Mouse (Mus musculus): Measurements from ENCODE around the gene Nes.
A peak's percentile ranks its signal among the peaks of the same experiment; 100 is the strongest.

The Nes gene

DNA sequence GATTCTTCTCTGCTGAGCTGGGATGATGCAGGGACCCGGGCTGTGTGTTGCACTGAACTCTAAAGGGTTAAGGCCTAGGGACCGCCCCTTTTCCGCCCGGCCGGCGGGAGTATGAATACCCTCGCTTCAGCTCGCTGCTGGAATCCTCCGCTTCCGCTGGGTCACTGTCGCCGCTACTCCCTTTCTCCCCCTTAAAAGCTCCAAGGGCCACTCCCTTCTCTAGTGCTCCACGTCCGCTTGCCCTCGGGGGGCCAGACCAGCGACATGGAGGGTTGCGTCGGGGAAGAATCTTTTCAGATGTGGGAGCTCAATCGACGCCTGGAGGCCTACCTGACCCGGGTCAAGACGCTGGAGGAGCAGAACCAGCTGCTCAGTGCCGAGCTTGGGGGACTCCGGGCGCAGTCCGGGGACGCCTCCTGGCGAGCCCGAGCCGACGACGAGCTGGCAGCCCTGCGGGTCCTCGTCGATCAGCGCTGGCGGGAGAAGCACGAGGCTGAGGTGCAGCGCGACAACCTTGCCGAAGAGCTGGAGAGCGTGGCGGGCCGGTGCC lies at the start of gene Nes:
Nes (plus strand) TSS at position 140 of the 550 bp plus-strand sequence.
- peak; percentile 47 for DNase-seq

DNA sequence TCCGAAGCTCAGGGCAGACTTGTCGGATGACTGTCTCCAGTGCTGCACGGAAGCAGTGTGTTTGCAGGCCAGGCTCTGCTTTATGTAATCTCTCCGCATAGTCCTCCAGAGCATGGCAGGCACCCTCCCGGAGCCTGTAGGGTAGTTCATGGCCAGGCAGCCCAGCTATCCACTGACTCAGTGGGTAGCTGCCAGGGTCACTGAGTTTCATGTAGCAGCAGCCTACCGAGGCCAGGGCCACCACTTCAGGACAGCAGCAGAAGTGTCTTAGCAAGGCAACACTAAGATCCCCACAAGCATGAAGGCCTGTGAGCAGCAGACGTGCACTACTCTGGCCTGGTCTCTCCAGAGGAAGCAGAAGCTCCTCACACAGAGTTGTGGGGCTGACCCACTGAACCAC lies 45.9 kb upstream of the Nes start:
- no peak for DNase-seq

DNA sequence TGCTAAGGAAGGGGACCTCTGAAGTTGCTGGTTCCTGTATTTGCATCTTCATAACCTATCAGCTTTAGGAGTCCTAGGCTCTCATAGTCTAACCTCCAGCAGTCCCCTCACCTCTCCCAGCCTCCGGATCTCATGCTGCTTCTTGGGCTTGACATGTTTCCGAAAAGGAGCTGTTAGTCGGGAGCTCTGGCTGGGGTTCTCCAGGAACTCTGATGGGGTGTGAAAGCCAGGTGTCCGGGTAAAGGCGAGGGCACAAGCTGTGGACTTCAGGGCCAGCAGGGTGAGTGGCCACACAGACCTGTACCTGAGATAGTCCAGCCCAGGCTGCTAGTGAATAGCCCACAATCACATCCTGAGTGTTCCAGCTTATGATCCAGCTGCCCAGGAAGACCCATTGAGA lies 43.4 kb upstream of the Nes start:
- no peak for DNase-seq

DNA sequence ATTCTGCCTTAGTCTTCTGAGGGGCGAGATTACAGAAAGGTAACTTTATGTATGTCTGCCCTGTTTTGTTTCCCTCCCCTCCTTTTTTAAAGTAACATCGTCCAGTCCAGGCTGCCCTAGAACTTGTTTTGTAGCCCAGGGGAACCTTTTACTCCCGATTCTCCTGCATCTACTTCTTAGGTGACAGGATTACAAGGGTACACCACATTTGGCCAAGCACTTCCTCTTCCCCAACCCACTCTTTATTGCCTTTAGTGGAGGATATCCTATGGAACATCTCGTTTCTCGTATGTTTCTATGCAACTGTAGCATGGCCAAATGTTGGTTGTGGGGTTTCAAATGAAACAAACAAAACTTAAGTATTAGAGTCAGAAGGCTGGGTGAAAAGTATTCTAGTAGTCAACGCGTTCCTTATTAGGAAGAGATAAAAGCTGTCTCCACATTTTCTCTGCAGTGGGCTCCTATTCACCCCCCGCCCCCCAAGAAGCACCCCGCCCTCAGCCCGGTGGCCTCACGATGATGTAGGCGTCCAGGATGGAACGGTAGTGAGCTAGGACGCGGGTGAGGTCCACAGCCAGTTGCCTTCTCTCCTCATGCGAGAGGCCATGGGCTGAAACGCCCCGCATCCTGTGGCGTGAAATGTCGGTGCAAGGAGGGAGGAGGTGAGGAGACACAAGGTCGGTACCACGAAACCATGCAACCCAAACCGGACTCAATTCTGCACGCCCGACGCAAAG lies 41.4 kb upstream of the Nes start:
- DNase-seq: no peak

DNA sequence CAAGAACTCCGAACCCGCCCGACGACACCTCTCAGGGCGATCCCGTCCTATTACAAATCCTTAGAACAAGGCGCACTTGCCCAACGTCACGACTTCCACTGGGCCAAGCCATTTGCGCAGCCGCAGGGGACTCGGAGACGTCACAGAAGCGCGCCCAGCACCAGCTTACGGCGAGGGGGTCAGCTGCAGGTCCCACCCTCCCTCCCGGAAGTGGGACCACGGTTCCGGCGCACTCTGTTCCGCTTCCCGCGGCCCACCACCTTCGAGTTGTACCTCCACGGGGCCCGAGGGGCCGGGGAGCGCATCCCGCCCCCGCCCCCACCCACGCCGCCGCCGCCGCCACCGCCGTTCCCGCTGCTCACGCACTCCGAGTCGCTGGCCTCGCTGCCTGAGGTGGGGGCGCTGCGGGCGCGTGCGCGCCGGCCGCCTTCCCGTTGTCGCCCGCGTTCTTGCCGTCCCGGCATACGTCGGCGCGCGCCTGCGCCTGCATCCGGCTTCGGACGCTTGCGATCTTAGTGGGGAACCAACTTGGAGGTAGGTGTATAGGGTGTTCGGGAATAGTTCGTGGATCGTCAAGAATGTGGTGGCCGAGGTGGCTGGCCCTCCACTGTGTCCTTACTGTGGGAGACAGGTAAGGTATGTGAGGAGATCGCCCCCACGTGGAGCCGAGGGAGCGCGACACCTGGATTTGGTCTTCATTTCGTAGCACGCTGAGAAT lies 40.6 kb upstream of the Nes start, which contains the start of the genes Isg20l2 and Rrnad1:
Isg20l2 (plus strand) TSS at position 237 of the 718 bp plus-strand sequence.
Rrnad1 (minus strand) TSS at position 640 of the 718 bp plus-strand sequence.
- DNase-seq: peak; percentile 96

DNA sequence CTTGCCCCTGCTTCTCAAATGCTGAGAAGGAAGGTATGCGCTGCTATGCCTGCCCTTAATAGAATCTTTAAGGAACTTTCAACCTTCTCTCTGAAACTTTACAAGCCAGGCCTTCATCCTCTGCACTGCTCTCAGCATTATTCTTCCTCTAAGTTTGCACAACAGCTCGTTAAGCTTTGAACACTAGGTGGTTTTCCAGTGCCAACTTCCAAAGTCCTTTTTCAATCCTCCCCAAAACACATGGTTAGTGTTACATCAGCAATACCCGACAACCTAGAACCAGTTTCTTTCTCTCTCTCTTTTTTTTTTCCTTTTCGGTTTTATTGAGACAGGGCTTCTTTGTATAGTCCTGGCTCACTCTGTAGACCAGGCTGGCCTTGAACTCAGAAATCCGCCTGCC lies 36.9 kb upstream of the Nes start:
- DNase-seq: peak; percentile 43

DNA sequence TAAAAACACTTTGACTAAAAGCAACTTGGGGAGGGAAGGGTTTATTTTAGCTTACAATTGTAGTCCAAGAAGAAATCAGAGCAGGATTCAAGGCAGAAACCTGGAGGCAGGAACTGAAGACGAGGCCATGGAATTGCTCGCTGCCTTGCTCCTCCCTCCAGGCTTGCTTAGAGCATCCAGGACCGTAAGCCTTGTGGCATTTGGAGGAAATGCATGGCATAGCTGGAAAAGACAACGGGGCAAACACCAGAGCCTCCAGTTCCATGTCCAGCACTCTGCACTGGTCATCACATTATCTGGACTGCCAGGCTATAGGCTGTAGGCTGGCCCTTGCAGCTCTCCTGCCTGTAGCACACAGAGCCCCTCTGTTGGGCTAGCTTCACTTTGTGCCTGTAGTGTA lies 36.4 kb upstream of the Nes start:
- no peak for DNase-seq

DNA sequence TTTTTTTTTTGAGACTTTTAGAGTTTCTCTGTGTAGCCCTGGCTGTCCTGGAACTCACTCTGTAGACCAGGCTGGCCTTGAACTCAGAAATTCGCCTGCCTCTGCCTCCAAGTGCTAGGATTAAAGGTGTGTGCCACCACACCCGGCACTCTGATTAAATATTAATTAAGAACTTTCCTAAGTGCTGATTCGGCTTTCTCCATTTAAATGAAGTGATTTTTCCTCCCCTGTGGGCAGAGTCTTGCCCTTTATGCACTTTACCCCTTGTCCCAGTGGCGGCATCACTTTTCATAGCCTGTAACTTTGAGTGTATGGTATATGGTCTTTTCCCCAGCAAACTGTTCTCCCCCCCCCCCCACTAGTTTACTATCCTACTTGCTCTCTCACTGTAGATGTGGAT lies 35.7 kb upstream of the Nes start:
- peak; percentile 39 for DNase-seq

DNA sequence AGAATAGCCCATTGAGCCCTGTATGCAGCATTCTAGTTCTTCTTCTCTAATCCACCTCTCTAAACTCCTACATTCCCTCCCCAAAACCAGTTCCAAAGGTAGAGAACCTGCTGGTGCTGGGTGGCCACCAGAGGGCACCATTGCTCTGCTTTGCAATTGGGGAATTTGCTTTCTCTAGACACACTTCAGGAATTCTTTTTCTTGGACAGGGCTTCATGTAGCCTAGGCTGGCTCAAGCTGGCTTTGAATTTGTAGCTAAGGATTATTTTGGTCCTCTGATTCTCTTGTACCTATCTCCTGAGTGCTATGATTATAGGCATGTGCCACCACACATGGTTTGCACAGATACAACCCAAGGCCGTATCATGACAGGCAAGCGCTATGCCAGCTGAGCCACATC lies 35.1 kb upstream of the Nes start:
- DNase-seq: peak; percentile 56

DNA sequence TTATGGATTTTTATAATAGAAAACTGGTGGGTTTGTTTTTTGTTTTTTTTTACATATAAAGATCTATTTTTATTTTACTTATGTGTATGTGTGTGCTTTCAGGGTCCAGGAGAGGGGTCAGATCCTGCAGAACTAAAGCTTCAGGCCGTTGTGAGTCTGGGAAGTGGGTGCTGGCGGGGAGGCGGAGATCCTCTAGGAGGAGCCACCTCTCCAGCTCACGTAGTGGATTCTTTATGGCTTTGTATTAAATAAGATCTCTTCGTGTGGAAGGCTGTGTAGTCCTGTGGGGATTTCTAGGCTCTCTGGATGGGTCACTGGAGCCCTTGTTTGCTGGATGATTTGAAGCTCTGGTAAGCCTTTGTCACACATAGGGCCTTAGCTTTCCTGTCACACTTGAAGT lies 30.3 kb upstream of the Nes start:
- no peak for DNase-seq

DNA sequence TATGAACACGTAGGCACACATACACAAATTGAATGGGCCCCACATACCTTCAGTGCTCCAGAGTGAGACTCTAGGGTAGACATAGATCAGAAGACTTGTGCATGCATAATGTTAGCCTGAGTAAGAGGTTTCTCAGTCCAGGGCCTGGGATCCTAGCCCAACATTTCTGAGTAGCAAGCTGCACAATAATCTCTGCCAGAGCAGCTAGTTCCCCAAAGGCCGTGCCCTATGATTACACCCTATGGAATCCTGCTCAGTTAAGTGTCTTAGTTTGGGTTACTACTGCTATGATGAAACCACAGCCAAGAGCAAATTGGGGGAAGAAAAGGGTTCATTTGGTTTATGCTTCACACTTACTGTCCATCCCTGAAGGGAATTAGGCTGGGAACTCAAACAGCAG lies 28.4 kb upstream of the Nes start:
- no peak for DNase-seq

DNA sequence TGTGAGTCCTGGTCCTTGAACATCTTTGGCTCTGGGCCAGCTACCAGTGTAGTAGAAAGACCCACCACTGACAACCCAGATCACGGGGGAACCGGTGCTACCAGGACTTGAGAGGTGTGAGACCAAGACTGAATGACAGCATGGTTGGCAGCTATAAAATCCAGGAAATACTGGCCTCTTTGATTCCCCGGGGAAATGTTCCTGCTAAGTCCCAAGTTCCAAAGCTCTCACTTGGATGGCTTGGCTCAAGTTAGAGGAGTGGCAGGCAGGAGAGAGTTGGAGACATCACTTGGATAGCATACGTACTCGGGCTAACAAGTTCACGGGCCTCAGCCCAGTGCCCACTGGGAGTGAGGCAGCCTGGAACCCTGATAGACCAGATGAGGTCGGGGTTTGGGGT lies 27.3 kb upstream of the Nes start:
- DNase-seq: no peak

DNA sequence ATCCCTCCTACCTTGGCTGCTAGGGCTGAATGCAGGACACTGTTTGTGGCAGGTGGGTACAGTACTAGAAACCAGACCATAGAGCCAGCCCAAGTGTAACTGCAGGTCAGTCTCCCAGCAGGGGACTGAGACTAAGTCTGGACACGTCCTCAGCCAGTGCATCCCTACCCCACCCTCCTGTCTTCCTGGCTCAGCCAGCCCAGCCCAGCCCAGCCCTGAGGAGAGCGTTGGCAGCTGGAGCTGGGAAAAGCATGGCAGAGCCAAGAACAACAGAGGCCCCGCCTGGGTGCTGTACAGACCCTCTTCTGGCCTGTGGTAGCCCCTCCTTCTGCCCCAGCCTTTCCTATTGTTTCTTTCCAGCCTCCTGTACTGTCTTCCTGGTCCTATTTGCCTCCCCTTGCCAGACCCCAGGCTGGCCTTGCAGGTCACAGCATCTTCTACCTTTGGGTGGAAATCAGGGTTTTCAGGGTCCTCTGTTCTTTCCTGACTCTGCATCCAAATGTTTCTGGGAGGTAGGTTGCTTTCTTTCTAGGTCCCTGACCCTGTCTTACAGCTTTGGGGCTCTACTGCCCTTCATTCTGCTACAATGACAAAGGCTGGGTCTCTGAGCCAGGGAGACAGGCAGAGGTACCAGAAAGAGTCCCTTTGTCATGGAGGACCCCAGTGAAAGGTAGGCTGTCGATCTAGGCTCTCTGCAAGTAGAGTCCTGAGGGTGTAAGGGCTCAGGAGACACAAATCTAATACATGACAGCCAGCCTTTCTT lies 25.9 kb upstream of the Nes start:
- DNase-seq: no peak

DNA sequence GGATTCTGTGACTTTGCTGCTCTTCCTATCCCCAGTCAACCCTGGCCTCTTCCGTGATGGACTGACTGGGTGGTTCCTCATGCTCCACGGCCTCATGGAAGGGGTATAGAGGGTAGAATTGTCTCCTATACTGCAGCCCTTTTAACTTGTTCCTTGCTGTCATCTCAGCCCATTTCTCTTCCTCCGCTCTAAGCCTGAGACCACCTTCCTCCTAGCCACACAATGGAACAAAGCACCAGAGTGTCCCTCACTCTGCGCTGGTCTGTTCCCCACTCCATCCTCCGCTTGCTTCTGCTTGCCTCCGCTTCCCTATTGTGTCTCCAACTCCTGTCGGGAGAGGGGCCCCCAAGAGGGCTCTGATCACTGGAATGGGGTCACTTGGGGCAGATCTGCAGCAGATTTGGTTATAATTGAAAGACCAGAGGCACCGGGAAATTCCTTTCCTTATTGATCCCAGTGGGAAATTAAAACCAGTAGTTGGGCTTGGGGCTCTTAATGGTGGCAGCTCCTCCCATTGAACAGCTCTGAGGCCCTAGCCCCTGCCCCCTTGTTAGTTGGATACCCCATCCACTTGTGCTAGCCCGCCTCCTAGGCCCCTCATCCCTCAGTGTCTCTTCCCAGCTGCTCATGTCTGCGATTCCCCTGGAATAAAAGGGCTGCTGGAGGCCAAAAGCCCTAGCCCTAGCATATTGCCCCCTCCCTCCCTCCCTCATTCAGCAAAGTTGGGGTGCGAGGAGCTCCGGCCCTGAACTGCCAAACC lies 24.9 kb upstream of the Nes start:
- DNase-seq: no peak

DNA sequence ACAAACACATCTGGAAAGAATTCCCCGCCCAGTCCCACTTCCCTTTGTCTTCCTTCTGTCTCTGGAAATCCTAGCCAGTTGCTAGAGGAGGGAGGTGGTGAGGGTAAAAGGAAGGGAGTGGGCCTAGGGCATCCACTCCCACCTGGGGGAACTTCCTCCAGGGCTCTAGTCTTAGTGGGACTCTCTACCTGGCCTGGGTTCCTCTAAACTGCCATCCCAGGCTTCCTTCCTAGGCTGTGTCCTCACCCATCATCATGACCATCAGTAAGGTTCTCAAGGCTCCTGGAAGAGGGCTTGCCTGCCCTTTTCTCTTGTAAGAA lies 24.4 kb upstream of the Nes start:
- DNase-seq: no peak

DNA sequence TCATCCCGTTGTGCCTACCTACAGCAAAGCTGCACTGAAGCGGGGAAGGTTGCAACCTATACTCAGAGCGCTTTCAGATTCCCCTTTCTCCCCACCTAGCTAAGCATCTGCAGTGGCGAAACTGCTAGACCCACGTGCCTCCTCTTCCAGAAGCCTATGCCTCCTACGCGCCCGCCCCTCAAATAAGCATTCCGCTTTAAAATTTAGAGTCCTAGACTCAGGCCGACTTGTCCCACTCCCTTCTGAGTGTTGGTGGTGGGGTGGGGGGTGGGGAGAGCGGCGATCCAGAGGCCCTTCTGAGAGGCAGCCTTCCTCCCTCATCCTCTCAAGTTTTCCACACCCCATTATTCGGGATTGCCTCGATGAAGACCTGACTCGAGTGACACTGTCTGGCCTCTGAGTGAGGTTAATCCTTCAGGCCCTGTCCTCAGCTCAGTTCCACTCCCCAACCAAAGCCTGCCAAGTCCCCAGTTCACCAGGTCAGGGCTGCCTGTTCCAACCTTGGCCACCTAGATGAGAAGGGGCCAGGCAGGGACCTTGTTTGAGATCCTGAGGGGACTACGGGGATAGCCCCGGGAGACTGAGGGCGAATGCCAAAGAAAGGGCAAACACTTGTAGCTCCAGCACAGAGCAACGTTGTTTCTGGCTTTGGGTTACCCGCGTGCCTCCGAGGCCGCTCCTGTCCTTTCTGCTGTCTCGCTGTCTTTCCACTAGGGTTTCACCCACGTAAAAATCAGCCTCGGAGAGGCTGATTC lies 23.6 kb upstream of the Nes start:
- no peak for DNase-seq

DNA sequence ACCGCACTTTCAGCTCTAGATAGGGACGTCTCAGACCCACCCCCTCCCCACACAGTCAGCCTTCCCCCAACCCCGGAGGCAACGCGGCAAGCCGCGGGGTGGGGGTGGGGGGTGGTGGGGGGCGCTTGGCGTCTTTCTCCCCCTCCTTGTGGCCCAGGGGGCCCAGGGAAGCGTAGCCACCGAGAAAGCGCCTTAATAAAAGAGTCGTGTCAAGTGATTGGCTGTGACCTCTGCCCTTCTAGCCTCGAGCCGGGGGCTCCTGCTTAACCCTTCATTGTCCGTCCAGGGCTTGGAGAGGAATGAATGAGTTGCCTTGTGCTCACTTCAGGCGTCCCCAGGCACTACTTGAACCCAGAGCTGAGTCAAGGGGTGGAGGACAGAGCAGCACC lies 23.1 kb upstream of the Nes start:
- DNase-seq: no peak

DNA sequence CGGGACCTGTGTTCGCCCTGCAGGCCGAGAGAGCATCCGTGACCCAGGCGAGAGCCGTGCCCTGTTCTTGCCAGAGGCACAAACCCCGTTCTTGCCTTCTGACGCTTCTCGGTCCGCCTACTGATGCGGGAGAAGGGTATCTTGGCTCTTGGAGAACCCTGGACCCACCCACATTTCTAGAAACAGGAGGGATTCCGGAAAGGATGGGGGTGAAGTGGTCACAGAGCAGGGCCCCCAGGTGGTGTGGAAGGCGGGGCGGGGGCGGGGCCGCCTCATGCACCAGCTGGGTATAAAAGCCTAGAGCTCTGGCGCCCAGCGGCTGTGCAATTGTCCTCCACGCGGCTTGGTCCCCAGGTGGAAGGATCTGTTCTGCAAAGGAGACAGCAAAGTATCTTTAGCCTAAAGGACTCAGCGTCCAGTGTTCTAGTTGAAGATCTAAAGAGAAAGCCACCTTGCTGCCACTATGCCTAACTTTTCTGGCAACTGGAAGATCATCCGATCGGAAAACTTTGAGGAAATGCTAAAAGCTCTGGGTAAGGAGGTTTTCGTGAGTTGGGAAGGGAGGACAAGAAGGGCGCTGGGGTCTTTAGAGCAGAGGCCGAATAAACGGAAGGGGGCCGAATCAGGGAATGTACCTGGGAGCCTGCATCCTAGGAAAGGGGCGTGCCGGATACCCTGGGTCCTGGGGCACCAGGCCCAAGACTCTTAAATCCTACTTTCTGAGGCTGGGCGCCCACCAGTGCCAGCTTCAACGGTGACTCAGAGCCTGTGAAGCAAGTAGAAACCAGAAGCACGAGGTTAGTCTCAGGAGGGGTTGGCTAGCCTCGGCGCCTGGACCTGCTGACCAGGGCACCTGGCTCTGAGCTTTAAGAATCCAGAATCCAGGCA lies 22.3 kb upstream of the Nes start, which contains the start of gene Crabp2:
Crabp2 (plus strand) TSS at position 289 of the 888 bp plus-strand sequence.
- no peak for DNase-seq

DNA sequence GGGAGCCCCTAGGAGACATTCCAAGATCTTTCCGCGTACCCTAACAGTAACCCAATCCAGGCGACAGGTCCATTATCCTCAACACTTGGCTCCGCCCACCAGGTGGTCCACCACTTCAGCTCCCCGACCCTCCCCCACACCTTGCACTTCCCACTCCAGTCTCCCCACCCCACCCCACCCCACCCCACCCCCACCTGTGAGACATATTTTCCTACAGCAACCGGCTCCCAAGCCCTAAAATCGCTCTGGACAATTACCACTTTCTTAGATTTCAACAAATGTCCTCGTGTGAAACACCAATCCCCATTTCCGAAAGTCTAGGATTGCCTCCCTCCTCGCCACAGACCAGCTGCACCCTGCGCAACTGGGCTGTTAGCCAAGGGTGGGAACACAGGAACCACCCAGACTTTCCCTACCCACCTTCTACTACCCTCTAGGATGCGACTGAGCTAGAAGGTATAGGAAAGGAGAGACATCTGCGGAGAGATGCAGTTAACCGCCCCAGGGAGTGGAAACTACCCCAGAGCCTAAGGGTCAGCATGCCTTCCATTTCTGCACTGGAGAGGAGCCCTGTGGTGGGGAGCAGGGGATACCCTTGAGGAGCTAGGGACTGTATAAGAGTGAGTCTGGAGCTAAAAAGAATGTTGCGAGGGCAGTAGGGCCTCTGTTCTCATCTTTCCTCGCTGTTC lies 21.5 kb upstream of the Nes start:
- DNase-seq: no peak

DNA sequence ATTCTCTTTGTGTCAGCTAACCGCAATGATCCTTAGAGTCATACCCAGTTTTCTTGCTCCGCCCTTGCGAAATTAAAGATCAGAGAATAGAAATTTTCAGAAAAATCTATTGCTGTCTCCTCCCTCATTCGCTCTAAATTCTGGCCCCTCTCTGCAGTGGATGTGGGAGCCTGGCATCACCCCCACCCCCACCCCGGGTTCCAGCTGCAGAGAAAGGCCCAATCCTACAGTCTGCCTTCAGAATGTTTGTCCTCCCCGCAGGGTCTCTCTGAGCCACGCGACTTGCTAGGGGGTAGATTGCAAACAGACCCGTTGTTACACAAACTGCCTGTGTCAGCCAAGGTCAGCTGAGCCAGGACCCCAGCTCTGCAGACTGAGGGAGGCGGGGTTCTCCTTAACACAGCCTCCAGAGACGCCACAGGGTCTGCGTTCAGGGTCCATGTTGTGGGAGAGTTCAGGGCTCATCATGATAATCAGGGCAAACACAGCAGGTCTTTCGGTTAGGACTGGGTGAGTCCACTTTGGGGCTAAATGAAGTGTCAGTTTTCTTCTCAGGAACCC lies 20.8 kb upstream of the Nes start:
- no peak for DNase-seq
